Mouse (Mus musculus) lung, adult 2 months (tissue): ENCODE measurements around the gene Wnk2.

ENCODE experiments used
- CTCF ChIP-seq: fragments of 200-500 bp; IDR thresholded peaks from 2 replicates; pipeline ENCODE4 v1.5.1; 2011; ENCODE audit warnings: mild to moderate bottlenecking, low read length, control low read depth; ENCODE audit not compliant: insufficient read depth
- POLR2A ChIP-seq: fragments of 200-500 bp; IDR thresholded peaks from 2 replicates; pipeline ENCODE4 v1.6.1; 2011; ENCODE audit warnings: low read depth, mild to moderate bottlenecking, control low read depth, low read length, borderline replicate concordance; ENCODE audit errors: extremely low read depth

- no peak for TF ChIP-seq POLR2A
- no peak for TF ChIP-seq CTCF
These were observed 35.2 kb downstream of the Wnk2 start for GRCm38 (mm10) chr13:49112652-49113051.
